Mouse (Mus musculus): ENCODE measurements at regions not wholly inside any gene's neighbourhood (a gene's known extent, or its start where the extent isn't known, plus 50 kb on each side); places are given as distances from the start of the nearest gene placed in this dataset.

- WGBS: 55% methylated on average over 2 of the region's 2 CpGs
- Histone ChIP-seq H3K27me3 (replicated peaks) (no peaks in the 10 kb centered on the region), H3K9me3 (no peaks in the 10 kb centered on the region), H3K4me1 (no peaks in the 10 kb centered on the region), H3K9ac (no peak overlapping the region), H3K4me2 (replicated peaks) (no peak overlapping the region), H3K36me3 (no peaks in the 10 kb centered on the region), H3K4me3 (no peak overlapping the region), H3K27ac (no peak overlapping the region)
- ATAC-seq (ENCODE audit: low FRiP score, low read depth): no peak; the same call in 1 of the 2 replicates
Measured at GRCm38 (mm10) chr13:35345507-35346129, 314.0 kb upstream of the Cdyl start.

- no peak for ATAC-seq (ENCODE audit: low FRiP score, low read depth)
- H3K27ac ChIP-seq: no peak overlapping the region
Measured at GRCm38 (mm10) chr13:35348283-35348682, 311.4 kb upstream of the Cdyl start.

GRCm38 (mm10) chr13:35359345-35359744 lies 300.3 kb upstream of the Cdyl start:
- Histone ChIP-seq H3K27me3 (replicated peaks) (no peaks in the 10 kb centered on the region), H3K4me1 (no peaks in the 10 kb centered on the region), H3K27ac (no peak overlapping the region), H3K36me3 (no peaks in the 10 kb centered on the region), H3K4me2 (replicated peaks) (no peak overlapping the region), H3K4me3 (no peak overlapping the region), H3K9ac (no peak overlapping the region), H3K9me3 (no peaks in the 10 kb centered on the region)
- 77% methylated on average over 3 of the region's 3 CpGs for WGBS
- no peak for ATAC-seq (ENCODE audit: low FRiP score, low read depth)

More at GRCm38 (mm10) chr13:35348283-35348682, 311.4 kb upstream of the Cdyl start:
- Histone ChIP-seq H3K36me3 (no peaks in the 10 kb centered on the region), H3K4me3 (no peak overlapping the region), H3K27me3 (replicated peaks) (no peaks in the 10 kb centered on the region), H3K9me3 (no peaks in the 10 kb centered on the region), H3K4me2 (replicated peaks) (no peak overlapping the region), H3K4me1 (no peaks in the 10 kb centered on the region), H3K9ac (no peak overlapping the region)
- WGBS: 75% methylated on average over 3 of the region's 3 CpGs

- ATAC-seq (ENCODE audit: low FRiP score, low read depth): no peak
- H3K4me3 ChIP-seq: no peak overlapping the region
- no peaks in the 10 kb centered on the region for H3K4me1 ChIP-seq
- H3K36me3 ChIP-seq: no peaks in the 10 kb centered on the region
- H3K4me2 ChIP-seq (replicated peaks): no peak overlapping the region
- no peak overlapping the region for H3K9ac ChIP-seq
- no peak overlapping the region for H3K27ac ChIP-seq
- no peaks in the 10 kb centered on the region for H3K9me3 ChIP-seq
- H3K27me3 ChIP-seq (replicated peaks): no peaks in the 10 kb centered on the region
- 92% methylated on average over 2 of the region's 2 CpGs for WGBS
Measured at GRCm38 (mm10) chr13:35377487-35377886, 282.1 kb upstream of the Cdyl start.

- no peak for ATAC-seq (ENCODE audit: low FRiP score, low read depth)
- Histone ChIP-seq H3K4me1 (no peaks in the 10 kb centered on the region), H3K4me2 (replicated peaks) (no peak overlapping the region)
Measured at GRCm38 (mm10) chr13:35379500-35379899, 280.1 kb upstream of the Cdyl start.

GRCm38 (mm10) chr13:35380224-35381009 lies 279.2 kb upstream of the Cdyl start:
- Histone ChIP-seq H3K27ac (no peak overlapping the region), H3K4me3 (no peak overlapping the region)
- 67% methylated on average over 3 of the region's 3 CpGs for WGBS

More at GRCm38 (mm10) chr13:35379500-35379899, 280.1 kb upstream of the Cdyl start:
- H3K27me3 ChIP-seq (replicated peaks): no peaks in the 10 kb centered on the region
- H3K4me3 ChIP-seq: no peak overlapping the region
- no peak overlapping the region for H3K27ac ChIP-seq
- no peaks in the 10 kb centered on the region for H3K36me3 ChIP-seq
- no peaks in the 10 kb centered on the region for H3K9me3 ChIP-seq
- WGBS: 87% methylated on average over 2 of the region's 2 CpGs
- no peak overlapping the region for H3K9ac ChIP-seq

GRCm38 (mm10) chr13:35381641-35382040 lies 278.0 kb upstream of the Cdyl start:
- Histone ChIP-seq H3K36me3 (no peaks in the 10 kb centered on the region), H3K4me1 (no peaks in the 10 kb centered on the region), H3K4me2 (replicated peaks) (no peak overlapping the region), H3K4me3 (no peak overlapping the region), H3K27ac (no peak overlapping the region), H3K9ac (no peak overlapping the region), H3K9me3 (no peaks in the 10 kb centered on the region), H3K27me3 (replicated peaks) (no peaks in the 10 kb centered on the region)
- WGBS: 78% methylated on average over 2 of the region's 2 CpGs
- ATAC-seq (ENCODE audit: low FRiP score, low read depth): no peak

More at GRCm38 (mm10) chr13:35380224-35381009, 279.2 kb upstream of the Cdyl start:
- Histone ChIP-seq H3K4me1 (no peaks in the 10 kb centered on the region), H3K9ac (no peak overlapping the region), H3K36me3 (no peaks in the 10 kb centered on the region), H3K27me3 (replicated peaks) (no peaks in the 10 kb centered on the region), H3K9me3 (no peaks in the 10 kb centered on the region), H3K4me2 (replicated peaks) (no peak overlapping the region)
- no peak for ATAC-seq (ENCODE audit: low FRiP score, low read depth)

- H3K4me2 ChIP-seq (replicated peaks): no peak overlapping the region
- no peaks in the 10 kb centered on the region for H3K4me1 ChIP-seq
- no peaks in the 10 kb centered on the region for H3K36me3 ChIP-seq
- H3K9ac ChIP-seq: no peak overlapping the region
- 46% methylated on average over 12 of the region's 12 CpGs for WGBS
- no peaks in the 10 kb centered on the region for H3K9me3 ChIP-seq
- no peaks in the 10 kb centered on the region for H3K27me3 ChIP-seq (replicated peaks)
- no peak for ATAC-seq (ENCODE audit: low FRiP score, low read depth)
- H3K4me3 ChIP-seq: no peak overlapping the region
- H3K27ac ChIP-seq: no peak overlapping the region
Measured at GRCm38 (mm10) chr13:35383000-35383623, 276.5 kb upstream of the Cdyl start.

GRCm38 (mm10) chr13:35383624-35384018 lies 276.0 kb upstream of the Cdyl start:
- no peak overlapping the region for H3K4me2 ChIP-seq (replicated peaks)

GRCm38 (mm10) chr13:35388380-35388779 lies 271.3 kb upstream of the Cdyl start:
- no peak overlapping the region for H3K9ac ChIP-seq
- H3K4me2 ChIP-seq (replicated peaks): no peak overlapping the region
- no peak overlapping the region for H3K4me3 ChIP-seq
- H3K27ac ChIP-seq: no peak overlapping the region
- no peaks in the 10 kb centered on the region for H3K36me3 ChIP-seq
- 75% methylated on average over 1 of the region's 1 CpGs for WGBS
- H3K9me3 ChIP-seq: no peaks in the 10 kb centered on the region
- no peaks in the 10 kb centered on the region for H3K4me1 ChIP-seq
- no peaks in the 10 kb centered on the region for H3K27me3 ChIP-seq (replicated peaks)
- ATAC-seq (ENCODE audit: low FRiP score, low read depth): no peak

More at GRCm38 (mm10) chr13:35383624-35384018, 276.0 kb upstream of the Cdyl start:
- no peak overlapping the region for H3K9ac ChIP-seq
- H3K9me3 ChIP-seq: no peaks in the 10 kb centered on the region
- WGBS: 70% methylated on average over 8 of the region's 8 CpGs
- H3K27me3 ChIP-seq (replicated peaks): no peaks in the 10 kb centered on the region
- no peaks in the 10 kb centered on the region for H3K36me3 ChIP-seq
- no peak overlapping the region for H3K27ac ChIP-seq
- H3K4me3 ChIP-seq: no peak overlapping the region
- H3K4me1 ChIP-seq: no peaks in the 10 kb centered on the region
- ATAC-seq (ENCODE audit: low FRiP score, low read depth): no peak

GRCm38 (mm10) chr13:35389781-35390525 lies 269.7 kb upstream of the Cdyl start:
- WGBS: 87% methylated on average over 6 of the region's 6 CpGs

GRCm38 (mm10) chr13:35390526-35390880 lies 269.1 kb upstream of the Cdyl start:
- no peaks in the 10 kb centered on the region for H3K27me3 ChIP-seq (replicated peaks)
- H3K9ac ChIP-seq: no peak overlapping the region
- 84% methylated on average over 4 of the region's 4 CpGs for WGBS
- no peak overlapping the region for H3K27ac ChIP-seq
- no peaks in the 10 kb centered on the region for H3K4me1 ChIP-seq
- H3K4me3 ChIP-seq: no peak overlapping the region
- H3K9me3 ChIP-seq: no peaks in the 10 kb centered on the region
- no peak for ATAC-seq (ENCODE audit: low FRiP score, low read depth)
- H3K36me3 ChIP-seq: no peaks in the 10 kb centered on the region
- H3K4me2 ChIP-seq (replicated peaks): no peak overlapping the region

More at GRCm38 (mm10) chr13:35389781-35390525, 269.7 kb upstream of the Cdyl start:
- Histone ChIP-seq H3K27me3 (replicated peaks) (no peaks in the 10 kb centered on the region), H3K4me2 (replicated peaks) (no peak overlapping the region), H3K9me3 (no peaks in the 10 kb centered on the region), H3K9ac (no peak overlapping the region), H3K27ac (no peak overlapping the region), H3K4me3 (no peak overlapping the region), H3K4me1 (no peaks in the 10 kb centered on the region), H3K36me3 (no peaks in the 10 kb centered on the region)
- ATAC-seq (ENCODE audit: low FRiP score, low read depth): no peak
